Mouse (Mus musculus) small intestine, adult 2 months (tissue): ENCODE results near the gene Slc12a5.

ENCODE experiments used
- CTCF ChIP-seq: fragments of 200-500 bp; IDR thresholded peaks from 2 replicates; pipeline ENCODE4 v1.5.1; 2012; ENCODE audit warnings: low read depth, mild to moderate bottlenecking, control low read depth, inconsistent platforms, low read length, moderate library complexity, mixed read lengths; ENCODE audit not compliant: insufficient replicate concordance, insufficient read length; ENCODE audit errors: extremely low read depth
- POLR2A ChIP-seq: fragments of 200-500 bp; IDR thresholded peaks from 2 replicates; pipeline ENCODE4 v1.6.1; 2012; ENCODE audit warnings: low read depth, mild to moderate bottlenecking, control low read depth, inconsistent platforms, low read length, moderate library complexity

GRCm38 (mm10) chr2:164994156-164994555 is 33.6 kb downstream of the Slc12a5 start:
- TF ChIP-seq POLR2A (no peak), CTCF (no peak)
